Mouse (Mus musculus) c-Kit-positive CD71-negative TER-119-negative erythroid progenitor cells, embryonic 14.5 days (primary cell): ENCODE results near the gene Acbd3.
A peak's percentile ranks its signal among the peaks of the same experiment; 100 is the strongest.

Experiments used
- DNase-seq: peaks from one replicate; pipeline ENCODE4 v3.0.0-alpha.2; 2013; ENCODE audit warnings: low read depth

Gene Acbd3

DNA sequence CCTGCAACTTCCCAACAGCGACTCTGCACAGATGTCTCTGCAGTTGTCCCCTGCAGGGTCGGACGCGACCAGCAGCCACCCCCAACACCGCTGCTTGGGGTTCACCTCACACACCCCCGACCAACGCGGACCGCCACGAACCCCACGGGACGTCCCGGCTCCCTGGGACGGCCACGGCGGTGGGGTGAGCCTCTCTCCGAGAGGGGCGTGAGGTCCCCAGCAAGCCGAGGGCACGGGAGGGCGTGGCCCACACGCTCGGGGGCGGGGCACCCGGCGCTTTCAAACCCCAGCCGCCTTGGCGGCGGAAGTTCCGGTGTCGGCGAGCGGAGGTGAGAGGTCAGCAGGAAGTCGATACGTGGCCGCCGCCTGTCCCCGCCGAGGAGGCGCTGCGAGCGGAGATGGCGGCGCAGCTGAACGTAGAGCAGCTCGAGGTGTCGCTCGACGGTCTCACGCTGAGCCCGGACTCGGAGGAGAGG lies at the start of gene Acbd3:
Gene Acbd3, plus strand, starts transcription at position 340 of the 476 bp plus-strand sequence.
- peak; percentile 85 for DNase-seq

- DNase-seq, result no peak
Observed at GRCm38 (mm10) chr1:180691284-180691683, 34.6 kb upstream of the Acbd3 start.

GRCm38 (mm10) chr1:180696626-180697352 lies 29.1 kb upstream of the Acbd3 start, which contains the start of gene Mixl1:
Gene Mixl1, minus strand, starts transcription at chr1:180697034.
- no peak for DNase-seq

- DNase-seq, result no peak
Observed at GRCm38 (mm10) chr1:180698063-180698462, 27.8 kb upstream of the Acbd3 start.

GRCm38 (mm10) chr1:180703400-180703799 lies 22.4 kb upstream of the Acbd3 start:
- no peak for DNase-seq

DNA sequence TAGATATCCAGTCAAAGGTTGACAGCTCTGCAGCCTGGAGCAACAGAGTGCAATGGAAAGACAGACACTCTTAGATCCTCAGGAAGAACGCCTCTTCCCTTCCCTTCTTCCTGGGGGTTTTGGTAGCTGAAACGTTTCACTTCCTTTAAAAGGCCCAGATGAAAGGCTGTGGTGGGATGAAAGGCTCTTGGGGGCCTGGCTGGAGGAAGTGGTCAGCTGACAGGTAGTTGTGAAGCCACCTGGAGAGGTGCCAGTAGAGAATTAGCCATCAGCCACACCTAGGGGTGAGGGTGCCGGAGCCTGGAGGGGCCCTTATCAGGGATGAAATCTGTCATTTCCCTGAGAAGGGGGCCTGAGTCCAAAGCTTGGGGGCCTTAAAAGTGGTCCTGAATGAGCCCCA lies 18.5 kb upstream of the Acbd3 start:
- no peak for DNase-seq

DNA sequence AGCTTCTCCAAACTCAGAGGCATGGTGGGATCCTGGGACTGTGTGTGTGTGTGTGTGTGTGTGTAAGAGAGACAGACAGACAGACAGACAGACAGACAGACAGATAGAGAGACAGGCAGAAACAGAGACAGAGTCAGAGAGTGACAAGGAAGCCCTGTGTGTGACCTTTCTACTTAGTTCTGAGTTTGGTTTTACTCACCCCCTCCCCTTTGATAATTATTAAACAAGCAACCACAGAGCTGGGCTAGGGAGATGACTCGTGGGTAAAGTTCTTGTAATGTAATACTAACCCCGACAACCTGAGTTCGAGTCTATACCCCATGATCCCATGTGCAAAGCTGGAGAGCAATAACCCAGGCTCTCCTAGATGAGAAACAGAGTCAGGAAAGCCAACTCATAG lies 18.0 kb upstream of the Acbd3 start:
- no peak for DNase-seq

DNA sequence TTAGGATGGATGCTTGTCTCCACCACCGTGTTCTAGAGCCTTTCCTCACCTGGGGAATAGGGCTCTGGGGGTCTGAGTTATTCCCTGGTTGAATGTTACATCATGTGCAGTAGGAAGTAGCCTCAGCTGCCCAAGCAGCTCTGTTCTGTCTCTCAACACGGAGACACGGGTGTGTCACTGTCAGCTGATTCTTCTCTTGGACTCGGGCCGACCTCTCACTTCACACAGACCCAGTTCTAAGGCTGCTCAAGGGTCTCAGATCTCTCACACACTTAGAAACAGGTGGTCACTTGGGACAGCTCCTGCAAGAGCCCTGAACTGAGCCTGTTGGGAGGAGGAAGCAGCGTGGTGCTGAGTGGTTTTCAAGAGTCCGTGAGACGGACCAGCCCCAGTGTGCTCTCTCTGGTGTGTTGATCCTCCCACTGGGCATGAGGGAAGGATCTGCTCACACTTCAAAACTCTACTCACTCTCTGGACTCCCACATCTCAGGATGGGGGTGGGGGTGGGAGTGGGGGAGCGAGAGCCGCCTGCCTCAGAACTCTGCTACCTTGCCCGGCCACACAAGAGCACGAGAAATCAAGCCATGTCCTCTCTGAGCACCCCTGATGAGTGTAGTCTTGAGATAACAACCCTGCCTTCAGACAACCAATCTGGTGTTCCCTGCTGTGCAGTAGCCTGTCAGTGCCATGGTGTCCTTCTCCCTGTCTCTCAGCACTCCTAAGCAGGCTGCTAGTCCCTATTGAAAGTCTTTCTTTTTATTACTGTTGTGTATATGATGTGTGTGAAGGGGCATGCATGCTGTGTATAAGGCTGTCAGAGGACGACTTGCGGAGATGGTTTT lies 16.7 kb upstream of the Acbd3 start:
- no peak for DNase-seq

GRCm38 (mm10) chr1:180718756-180719155 lies 7.1 kb upstream of the Acbd3 start:
- no peak for DNase-seq

DNA sequence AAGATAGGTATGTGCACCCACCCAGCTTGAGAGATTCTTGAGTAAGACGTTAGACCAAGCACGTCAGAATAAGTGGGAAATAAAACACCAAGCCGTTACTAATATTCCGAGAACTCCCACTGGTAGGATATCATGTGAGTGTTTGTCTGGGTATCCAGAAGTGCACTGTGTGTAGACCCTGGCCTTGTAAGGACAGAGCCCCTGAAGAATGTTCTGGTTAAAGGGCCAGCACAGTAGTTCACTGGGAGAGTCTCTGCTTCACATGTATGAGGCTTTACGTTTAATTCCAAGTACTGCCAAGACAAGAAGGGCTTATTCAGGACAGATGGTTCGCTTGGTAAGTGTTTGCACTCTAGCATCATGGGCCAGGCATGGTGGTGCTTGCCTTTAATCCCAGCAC lies 6.4 kb upstream of the Acbd3 start:
- no peak for DNase-seq

- DNase-seq, result peak; percentile 78
Observed at GRCm38 (mm10) chr1:180719951-180720689, 5.7 kb upstream of the Acbd3 start.

GRCm38 (mm10) chr1:180722608-180723007 lies 3.2 kb upstream of the Acbd3 start:
- no peak for DNase-seq

DNA sequence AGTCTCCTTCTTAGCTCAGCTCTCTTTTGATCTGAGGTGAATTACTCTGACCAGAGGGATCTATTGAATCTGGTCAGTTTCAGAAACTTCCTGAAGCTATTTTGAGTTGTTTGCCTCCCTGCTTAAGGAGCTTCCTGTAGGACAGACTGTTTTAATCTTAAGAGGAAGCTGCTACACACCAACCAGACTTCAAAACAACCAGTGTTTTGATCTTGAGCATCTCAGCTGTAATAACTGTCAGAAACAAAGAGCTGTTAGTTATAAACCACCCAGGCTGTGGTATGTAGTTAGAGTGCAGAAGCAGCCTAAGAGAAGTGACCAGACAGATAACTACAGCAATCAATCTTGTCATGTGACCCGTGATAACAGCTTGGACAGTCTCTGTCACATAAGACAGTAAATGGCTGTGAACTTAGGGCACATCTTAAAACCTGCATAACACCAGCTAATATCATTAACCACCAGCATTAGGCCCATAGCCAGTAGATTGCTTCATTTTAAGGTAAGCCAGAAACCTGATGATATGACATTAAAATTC lies 2.1 kb upstream of the Acbd3 start:
- DNase-seq, result no peak

DNA sequence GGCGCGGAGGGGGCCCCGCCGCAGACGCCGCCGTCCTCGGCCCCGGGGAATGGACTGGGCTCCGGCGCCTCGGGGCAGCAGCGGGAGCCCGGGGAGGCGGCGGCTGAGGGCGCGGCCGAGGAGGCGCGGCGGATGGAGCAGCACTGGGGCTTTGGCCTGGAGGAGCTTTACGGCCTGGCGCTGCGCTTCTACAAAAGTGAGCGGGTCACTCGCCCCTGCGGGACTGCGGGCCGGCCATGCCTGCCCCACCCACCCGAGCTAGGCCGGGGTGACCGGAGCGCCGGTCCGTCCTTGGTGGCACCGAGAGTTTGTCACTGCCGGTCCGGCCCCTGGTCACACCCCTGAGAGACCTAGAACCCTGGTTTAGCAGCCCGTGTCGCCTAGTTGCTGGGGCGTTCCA lies 340 bp downstream of the Acbd3 start:
- no peak for DNase-seq

DNA sequence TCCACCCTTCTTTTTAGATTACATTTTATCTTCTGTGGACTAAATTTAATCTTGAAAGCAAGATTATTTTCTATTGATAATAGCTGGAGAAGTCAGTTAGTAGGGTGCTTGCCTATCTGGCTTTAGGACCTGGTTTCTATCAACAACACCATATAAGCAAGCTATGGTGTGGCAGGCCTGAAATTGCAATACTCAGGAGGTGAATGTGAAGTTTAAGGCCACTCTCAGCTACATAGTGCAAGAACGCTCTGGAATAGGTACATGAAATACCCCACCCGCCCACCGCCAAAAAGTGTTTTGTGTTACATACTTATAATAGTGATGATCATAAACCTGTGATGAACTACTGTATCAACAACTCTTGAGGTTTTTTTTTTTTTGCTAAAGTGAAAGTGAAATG lies 3.4 kb downstream of the Acbd3 start:
- no peak for DNase-seq

GRCm38 (mm10) chr1:180747827-180748226 lies 22.0 kb downstream of the Acbd3 start:
- DNase-seq, result no peak

GRCm38 (mm10) chr1:180752115-180752514 lies 26.3 kb downstream of the Acbd3 start:
- DNase-seq, result no peak

GRCm38 (mm10) chr1:180754376-180754775 lies 28.5 kb downstream of the Acbd3 start:
- no peak for DNase-seq

GRCm38 (mm10) chr1:180756711-180757110 lies 30.9 kb downstream of the Acbd3 start:
- DNase-seq, result no peak

DNA sequence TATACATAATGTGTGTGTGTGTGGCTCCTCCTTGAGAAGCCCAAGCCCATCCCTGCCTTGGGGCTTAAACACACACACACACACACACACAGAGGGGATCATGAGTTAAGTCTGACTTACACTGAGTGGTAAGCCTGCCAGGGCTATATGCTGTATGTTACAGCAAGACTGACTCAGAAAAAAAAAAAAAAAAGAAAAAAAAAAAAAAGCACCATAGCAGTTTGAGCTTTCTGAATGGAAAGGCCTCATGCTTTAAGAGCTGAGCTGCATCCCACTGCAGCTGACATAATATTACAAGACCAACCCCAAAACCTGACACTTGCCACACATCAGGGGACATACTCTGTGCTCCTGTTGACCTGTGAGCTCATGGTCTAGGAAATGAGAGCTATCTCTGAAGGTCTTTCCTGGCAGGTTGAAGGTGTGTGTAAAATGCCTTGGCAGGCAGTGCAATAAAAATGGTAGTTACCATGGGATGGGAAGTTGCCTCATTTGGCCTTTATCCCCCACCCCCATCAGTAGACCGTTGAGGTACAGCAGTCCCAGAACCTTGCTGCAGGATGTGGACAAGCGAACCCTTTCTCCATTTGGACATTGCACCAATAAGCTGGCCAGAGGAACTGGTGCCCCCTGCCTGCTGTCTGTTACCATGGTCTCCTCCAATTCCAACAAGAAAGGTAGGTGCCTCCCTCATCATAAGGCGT lies 31.6 kb downstream of the Acbd3 start:
- no peak for DNase-seq

GRCm38 (mm10) chr1:180757956-180758520 lies 32.2 kb downstream of the Acbd3 start:
- no peak for DNase-seq
